Mouse (Mus musculus) WW6 (cell line): ENCODE data around the gene Tapbpl.
A peak's percentile ranks its signal among the peaks of the same experiment; 100 is the strongest.

Source experiments
- DNase-seq: peaks from one replicate; pipeline ENCODE4 v3.0.0-alpha.2; 2013; ENCODE audit warnings: low read depth, low spot score

The Tapbpl gene

DNA sequence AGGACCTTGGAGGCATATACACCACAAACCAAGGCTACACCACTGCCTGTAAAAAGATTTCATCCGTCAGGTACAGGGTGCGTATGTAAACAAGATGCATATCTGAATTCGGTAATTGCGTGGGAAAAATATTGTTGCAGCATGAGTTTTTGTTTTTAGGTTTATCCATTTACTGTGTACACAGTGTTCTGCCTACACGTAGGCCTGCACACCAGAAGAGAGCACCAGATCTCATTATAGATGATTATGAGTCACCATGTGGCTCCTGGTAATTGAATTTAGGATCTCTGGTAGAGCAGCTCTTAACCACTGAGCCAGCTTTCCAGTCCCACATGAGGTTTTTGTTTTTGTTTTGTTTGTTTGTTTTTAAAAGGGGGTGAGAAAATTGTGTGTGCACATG is 34.5 kb downstream of the Tapbpl start:
- no peak for DNase-seq

DNA sequence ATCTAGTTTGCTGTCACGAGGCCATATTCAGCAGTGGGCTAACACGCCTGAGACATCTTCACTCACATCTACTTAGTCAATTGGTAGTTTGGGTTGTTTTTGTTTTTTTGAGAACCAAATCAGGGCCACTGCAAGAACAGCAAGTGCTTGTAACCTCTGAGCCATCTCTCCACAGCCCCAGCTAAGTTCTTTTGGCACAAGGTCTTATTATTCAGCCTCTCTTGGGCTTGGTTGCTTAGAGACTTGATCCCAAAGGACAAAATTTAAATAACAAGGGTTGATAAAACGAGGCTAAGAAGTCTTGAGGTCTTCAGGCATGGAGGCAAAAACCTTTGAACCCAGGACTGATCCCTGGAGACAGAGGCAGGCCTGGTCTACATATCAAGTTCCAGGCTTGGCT is 35.4 kb downstream of the Tapbpl start:
- DNase-seq = peak; percentile 24

- DNase-seq = no peak
These were observed 36.1 kb downstream of the Tapbpl start for GRCm38 (mm10) chr6:125195541-125196075.

DNA sequence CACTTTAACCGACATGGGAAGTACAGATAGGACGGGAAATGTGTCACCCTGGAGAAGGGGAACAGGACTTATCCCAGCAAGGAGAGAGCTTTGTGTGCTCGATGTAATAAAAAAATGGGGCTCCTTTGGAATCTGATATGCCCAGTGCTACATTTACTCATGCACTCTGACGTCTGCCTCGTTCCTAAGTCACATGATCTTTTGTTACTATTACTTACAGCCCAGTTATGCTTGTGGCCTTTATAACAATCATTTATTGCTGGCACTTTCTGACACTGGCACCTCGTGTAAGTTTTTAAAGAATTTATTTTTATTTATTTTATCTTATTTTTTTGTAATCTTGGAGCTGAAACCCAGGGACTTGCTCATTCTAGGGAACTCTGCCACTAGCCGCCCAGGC is 38.3 kb downstream of the Tapbpl start:
- DNase-seq = no peak

DNA sequence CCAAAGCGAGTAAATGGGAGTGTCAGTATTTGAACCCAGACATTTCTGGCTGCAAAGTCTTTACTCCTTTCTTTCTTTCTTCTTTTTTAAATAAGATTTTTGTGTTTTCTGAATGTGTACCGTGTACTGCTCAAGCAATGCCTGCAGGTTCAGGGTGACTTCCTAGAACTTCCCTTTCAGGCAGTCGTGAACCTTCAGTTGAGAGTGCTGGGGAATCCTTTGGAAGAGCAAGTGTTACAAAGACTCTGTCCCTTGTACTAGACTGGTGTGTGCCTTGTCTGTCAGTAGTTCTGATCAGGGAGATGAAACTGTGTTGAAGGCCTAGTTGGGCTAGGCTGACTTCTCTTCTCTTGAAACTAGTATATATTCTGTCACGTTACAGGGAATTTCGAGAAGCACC is 38.8 kb downstream of the Tapbpl start:
- no peak for DNase-seq

DNA sequence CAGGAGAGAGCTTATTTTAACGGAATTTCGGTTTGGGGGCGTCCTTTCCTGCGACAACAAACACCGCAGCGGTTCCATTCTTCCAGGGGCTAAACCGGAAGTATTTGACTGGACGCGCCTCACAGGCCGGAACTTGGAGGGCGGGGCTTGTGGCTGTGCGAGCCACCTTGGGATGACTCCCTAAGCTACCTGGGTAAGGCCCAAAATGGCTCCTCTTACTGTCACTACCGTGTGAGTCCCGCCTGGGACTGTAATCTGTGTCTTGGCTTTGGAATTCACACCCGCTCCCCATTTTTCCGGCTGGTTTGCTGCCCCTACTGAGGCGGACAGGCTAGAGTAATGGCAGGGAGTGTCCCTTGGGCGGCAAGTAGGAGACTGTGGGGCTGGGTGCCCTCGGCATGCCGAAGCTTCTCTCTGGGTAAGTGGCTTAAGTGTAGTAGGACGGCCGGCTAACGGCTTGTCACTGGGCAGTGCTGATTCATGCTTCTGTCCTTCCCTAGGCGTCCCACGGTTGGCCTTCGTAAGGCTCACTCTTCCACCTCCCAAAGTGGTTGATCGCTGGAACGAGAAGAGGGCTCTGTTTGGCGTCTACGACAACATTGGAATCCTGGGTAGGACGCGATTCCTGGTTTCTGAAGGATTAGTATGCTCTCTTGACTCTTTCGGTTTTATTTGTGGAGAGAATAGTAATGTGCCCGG is 39.5 kb downstream of the Tapbpl start:
- peak; percentile 93 for DNase-seq

- peak; percentile 99 for DNase-seq
These were observed 40.2 kb downstream of the Tapbpl start, which contains the start of the genes Ncapd2 and Mrpl51 for GRCm38 (mm10) chr6:125191332-125192015. TSS of gene Ncapd2 (minus strand) at chr6:125191701. TSS of gene Mrpl51 (plus strand) at chr6:125191801.

DNA sequence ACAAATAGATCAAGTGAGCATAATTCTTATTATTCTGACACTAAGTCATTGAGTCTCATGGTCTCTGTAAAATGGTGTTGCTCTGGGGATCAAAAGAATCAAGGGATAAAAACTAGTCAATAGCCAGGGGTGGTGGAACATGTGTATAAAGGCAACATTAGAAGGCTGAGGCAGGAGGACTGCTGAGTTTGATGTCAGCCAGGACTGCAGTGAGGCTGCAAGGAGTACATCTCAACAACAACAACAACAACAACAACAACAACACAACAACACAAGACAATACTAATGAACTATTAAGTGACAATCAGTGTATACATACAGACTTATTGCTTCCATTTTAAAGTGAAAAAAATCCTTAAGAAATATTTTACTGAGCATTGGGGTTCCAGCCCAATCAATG is 40.8 kb downstream of the Tapbpl start:
- DNase-seq = no peak

GRCm38 (mm10) chr6:125186203-125186602 is 45.5 kb downstream of the Tapbpl start:
- no peak for DNase-seq

DNA sequence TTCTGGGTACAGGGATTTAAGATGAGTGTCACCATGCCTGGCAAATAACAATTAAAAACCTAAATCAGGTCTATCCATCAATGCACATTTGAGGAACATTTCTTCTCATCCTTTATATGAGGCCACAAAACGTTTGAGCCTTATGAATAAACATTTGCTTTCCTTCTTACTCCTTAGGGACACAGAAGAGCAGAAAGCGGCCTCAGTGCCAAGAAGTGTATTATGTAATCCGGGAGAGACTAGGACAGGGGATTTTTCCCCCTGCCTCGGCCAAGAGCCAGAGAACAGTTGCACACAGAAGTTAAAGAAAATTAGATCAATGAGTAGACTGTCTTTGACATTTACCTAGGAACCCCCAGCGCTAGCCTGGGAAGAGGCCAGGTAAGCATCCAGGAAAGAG is 49.5 kb downstream of the Tapbpl start:
- DNase-seq = no peak

DNA sequence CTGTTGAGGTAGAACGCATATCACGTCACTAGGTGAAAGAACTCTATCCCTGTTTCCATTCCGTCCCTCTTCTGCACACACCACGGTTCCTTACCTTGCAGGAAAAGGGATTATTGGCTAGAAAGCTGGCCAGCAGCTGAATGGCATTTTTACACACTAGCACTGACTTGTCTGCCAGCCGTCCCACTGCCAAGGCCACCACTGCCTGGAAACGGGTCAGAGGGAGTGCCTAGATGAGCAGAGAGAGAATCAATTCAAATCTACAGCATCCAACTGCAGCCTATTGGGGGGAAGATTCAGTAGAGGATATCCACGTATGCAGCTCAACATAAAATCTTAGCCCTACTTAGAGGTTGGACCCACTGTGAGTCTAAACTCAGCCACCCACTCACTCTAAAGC is 52.1 kb downstream of the Tapbpl start:
- DNase-seq = no peak

GRCm38 (mm10) chr6:125175469-125175868 is 56.2 kb downstream of the Tapbpl start:
- no peak for DNase-seq
